Mouse (Mus musculus): Measurements from ENCODE around the gene Dact3.

GRCm38 (mm10) chr7:16917447-16917846 is 42.3 kb downstream of the Dact3 start:
- TF ChIP-seq POLR2A (IDR thresholded peaks at IDR 0.05; ENCODE audit: borderline replicate concordance, extremely low read depth, low read depth, low read length), result no peak
- TF ChIP-seq CTCF (IDR thresholded peaks at IDR 0.05; ENCODE audit: insufficient read depth, low read length), result no peak
